Mouse (Mus musculus) mature B cell (primary cell): ENCODE data around the gene Pus3.

Source experiments
- in situ Hi-C: fragments of 300-500 bp; cut with MboI; formaldehyde crosslinking; loops from 2 replicates; pipeline ENCODE4 v1.14.3; 2019

Pus3 gene

DNA sequence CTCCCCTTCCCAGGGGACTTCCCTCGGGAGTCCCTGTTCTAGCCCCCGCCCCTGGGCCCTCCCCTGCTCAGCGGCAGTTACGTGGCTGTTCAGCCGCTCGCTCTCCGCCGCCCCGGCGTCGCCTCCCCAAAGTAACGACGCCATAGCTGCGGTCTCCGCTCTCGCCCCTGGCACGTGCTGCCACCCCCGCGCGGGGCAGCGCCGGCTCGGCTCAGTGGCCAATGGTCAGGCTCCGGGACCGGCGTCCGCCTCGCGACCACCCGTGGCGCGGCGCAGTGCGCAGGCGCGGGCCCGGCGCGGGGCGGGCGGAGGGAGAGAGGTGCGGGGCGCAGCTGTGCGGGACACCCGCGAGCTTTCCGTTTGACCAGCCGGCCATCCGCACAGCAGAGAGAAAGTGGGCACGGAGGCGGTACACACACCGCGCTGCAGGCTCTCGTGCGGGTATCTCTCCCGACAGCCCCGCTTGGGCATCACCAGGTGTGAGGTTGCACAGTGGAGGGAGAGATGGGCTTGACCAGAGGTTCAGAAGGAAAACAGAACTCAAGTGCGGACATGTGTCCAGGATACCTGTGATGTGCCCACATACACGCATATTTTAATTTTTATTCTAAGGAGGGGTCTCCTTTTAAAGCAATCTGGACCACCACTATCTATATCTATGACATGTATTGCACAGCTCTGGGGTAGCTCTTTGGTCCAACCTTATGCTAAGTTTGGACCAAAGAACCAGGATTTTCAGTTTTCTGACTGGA is at the start of gene Pus3, which contains the start of gene Ddx25:
Gene Pus3, plus strand, starts transcription at position 339 of the 752 bp plus-strand sequence.
Gene Ddx25, minus strand, starts transcription at position 272 of the 752 bp plus-strand sequence.
- in situ Hi-C loops = loop anchor here (25.0 kb wide), 1 partner anchor 1179 kb away; the partner anchor contains the start of gene Chek1

DNA sequence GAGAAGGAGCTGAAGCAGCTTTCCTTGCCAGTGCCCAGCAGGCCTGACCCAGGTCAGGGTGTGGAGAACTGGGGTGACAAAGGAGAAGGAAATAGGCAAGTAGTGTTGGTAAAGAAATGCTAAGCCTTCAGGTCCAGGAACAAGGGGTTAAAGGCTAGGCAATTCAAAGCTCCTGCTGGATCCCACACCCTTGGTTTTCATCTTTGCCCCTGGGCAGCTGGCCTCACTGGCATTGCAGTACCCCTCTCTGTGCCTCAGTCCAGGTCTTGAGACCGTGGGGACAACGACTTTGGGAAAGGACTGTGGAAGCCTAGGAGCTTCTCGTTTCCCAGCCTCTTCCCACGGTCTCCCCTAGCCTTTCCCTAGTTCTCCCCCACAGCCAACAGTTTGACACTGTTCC is 44.5 kb upstream of the Pus3 start:
- in situ Hi-C loops = no loop called here

DNA sequence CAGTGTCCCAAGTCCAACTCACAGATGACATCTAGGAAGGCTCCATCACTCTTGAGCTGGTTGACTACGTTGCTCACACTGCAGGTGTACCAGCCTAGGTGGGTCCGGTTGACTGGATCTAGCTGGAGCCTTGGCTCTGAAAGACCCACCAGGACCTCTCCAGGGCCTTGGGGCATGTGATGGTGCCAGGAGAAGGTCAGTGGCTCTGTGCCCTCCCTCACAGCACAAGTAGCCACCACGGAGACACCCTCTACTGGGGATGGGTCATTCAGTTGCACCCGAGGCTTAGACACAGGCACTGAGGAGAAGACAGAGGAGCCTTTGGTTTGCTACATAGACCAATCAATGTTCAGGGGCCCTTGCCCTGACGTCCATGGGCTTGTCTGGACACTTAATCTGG is 42.2 kb upstream of the Pus3 start:
- in situ Hi-C loops = no loop called here

DNA sequence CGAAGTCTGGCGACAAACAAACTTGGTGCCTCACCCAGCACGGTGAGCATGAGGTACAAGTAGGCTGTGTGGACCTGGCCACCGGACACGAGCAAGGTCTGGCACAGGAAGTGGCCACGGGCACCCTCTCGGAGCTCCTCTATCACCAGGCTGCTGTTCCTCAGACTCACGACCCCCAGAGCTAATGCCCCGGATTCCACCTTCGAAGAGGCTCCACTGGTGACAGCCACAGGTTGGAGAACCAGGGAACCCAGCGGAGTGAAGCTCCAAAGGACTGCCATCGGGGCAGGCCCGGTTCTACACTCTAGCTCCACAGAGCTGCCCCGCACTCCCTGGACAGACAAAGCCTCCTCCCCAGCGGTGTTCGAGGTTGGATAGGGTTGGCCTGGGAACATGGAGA is 41.7 kb upstream of the Pus3 start:
- in situ Hi-C loops = no loop called here

DNA sequence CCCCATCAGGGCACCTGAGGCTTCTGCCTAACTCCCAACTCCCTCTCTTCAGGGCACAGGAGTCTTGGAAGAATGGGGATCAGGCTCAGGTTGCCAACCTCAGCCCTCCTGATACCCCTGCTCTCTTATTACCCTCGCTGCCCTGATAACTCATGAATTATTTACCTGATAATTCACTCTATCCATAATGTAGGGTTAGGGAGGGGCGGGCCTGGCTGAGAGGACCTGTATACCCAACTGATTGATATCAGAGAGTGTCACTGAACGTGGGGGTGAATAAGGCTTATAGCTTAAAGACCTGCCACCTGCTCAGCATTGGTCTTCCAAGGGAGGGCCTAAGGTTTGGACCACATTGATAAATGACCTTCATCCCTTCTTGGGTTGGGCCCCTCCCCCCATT is 40.2 kb upstream of the Pus3 start, which contains the start of gene Gm1113:
Gene Gm1113, minus strand, starts transcription at position 101 of the 400 bp plus-strand sequence.
- in situ Hi-C loops = no loop called here

DNA sequence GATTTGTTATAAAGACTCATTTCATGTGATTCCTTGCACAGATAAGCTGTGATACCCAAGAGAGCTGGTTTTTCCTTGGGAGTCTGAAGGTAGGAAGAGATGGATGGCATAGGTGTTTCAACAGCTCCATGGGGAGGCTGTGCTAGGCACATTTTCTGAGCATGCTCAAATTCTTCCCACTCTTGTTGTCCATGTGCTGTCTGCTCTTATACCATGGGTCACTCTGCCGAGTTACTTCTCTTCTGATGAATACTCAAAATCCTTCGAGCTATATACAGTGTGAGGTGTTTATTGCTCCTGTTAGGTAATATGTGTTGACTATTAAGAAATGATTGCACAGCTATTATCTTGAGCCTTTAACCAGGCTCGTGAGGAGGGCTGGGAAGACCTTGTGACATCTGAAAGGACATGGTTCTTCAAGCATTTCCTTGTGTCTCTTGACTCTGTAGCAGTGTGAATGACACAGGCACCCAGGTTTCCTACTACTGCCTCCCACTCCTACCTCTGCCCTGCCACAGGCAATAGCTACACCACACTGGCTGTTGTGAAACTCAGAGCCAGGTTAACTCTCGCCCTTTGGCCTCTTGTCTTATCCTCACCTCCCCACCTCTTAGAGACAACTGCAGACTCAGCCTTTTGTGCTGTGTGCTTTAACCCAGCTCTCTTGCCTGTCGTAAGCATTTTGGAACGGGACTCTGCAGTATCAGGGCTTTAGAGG is 37.6 kb upstream of the Pus3 start:
- in situ Hi-C loops = no loop called here

DNA sequence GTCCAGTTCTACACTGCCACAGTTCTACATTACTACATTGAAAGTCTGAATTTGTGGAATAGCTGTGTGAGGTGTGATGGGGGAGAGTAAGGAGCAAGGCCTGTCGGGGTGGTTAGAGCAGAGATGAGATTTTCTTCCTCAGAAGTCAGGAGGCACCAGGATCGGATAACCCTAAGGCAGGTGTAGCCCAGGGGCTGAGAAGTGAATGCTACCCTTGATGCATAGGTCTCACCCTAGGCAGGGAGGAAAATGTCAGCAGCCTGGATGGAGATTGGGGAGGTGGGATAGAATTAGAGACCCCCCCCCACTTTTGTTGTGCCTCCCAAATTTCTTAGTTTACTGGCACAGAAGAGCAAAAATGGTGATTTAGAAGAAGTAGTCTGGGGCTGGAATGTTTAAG is 36.2 kb upstream of the Pus3 start:
- in situ Hi-C loops = no loop called here

DNA sequence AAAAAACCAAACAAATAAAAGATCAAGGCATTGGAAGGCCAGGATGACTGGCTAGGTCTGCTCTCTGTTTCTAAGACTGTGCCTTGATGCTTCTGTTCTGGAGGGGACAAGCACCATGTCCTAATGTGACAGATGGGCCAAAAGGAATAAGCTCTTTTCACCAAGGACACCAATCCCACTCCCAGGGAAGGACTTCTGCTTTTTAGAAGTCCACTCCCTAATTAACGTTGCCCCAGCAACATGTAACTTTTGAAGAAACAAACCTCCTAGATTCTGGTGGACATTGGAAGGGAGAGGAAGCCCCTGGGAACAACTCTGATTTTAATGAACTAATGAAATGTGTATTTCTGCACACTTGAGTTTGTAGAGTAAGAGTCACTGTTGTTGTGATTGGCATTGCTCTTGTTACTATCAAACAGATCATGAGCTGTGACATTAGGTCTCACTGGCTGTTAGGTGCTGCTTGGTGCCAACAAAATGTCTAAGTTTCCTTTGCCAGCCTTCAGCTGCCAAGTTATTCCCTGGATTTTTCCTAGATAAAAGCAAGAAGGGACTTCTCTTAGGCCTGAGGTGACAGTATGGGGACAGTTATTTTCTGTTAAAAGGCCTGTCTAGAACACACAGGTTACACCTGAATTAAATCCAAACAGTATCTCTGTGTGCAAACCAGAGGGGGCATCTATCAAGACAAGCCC is 35.4 kb upstream of the Pus3 start:
- in situ Hi-C loops = no loop called here

DNA sequence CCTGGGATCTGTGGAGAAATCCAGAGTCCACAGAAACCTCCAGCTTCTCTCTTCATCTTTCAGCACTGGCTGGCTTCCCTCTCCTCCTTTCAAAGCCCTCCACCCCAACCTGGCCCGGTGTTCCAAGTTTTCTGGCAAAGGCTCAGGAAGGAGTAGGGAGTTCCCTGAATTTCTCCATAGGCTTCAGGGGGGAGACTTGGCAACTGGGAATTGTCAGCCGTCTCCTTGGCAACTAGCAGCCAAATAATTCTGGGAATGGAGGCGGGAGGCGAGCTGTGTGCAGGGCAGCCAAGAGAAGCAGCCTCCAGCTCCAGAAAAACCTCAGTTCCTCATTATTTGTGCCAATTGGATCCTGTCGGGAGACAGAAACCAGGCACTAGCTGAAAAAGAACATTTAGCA is 34.9 kb upstream of the Pus3 start:
- in situ Hi-C loops = no loop called here

DNA sequence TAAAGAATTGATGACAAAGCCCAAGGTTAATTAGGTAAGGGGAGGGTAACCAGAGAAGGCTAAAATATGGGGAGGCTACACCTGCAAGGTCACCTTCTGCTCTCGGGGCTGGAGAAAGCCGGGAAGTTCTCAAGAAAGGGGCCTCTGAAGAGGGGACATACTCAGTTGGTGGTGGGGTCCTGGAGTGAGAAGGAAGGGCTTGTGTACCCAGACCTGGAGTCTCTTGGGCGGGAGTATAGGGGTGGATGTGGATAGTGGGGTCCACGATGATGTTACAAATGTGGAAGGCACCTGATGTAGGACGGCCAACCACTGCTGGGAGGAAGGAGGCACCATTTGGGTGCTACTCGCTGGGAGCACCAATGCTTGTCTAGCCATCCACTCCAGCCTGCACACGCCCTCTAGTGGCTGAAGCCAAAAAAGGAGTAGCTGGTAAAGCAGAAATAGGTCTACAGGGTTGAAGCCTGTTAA is 34.4 kb upstream of the Pus3 start:
- in situ Hi-C loops = no loop called here

DNA sequence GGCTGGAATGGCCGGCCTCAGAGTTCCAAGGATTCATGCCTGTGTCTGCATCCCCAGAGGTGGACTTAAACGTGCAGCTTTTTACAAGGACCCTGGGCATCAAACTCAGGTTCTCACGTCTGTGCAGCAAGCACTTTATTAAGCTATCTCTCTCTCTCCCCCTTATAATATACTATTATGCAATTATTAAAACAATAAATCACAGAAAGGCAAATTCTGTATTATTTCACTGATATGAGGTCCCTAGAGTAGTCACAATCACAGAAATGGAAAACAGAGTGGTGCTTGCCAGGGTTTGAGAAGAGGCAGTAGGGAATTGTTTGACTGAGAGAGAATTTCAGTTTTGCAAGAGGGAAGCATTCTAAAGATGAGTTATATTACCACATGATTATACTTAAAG is 29.3 kb upstream of the Pus3 start:
- in situ Hi-C loops = no loop called here

DNA sequence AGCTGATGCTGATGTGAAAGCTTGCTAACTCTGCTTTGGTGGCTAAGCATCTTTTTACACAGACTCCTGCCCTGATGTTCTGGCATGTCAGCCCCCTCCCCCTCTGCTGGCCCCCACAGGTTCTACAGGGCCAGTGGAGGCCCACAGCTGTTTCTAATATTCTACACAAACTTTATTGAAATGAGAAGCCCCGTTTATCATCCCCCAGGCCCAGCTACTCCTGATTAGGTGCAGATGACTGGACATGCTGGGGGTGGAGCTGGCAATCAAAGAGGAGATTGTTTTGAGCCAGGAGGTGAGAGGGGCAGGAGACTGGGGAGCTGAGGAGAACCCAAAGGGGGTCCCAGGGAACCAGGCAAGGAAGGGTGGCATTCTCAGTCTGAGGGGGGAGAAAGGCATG is 28.6 kb upstream of the Pus3 start:
- in situ Hi-C loops = no loop called here

DNA sequence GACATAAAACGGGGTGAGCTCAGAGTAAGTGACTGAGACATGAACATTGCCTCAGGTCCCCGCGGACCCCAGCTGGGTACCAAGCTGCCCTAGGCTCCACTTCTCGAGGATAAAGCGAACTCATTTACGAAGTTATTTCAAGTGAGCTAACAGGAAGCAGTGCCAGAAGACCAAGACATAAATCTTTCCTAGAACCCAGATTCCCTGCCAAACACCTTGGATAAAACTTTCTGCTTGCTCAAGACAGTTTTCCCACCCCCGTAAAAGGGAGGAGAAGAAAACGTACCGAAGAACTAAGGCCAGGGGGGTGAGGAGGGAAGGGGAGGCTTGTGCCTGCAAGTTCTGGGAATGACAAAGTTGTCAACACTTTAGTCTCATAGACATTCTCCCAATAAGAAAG is 25.1 kb upstream of the Pus3 start:
- in situ Hi-C loops = no loop called here

DNA sequence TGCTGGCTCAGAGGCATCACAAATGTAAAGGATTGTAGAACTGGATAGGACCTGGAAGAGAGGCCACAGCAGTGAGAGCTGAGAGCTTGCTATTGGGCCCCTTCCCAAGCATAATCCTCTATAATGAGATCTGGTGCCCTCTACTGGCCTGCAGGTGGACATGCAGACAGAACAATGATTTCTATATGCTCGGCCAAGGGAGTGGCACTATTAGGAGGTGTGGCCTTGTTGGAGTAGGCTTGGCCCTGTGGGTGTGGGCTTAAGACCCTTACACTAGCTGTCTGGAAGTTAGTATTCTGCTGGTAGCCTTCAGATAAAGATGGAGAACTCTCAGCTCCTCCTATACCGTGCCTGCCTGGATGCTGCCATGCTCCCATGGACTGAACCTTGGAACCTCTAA is 23.3 kb upstream of the Pus3 start:
- in situ Hi-C loops = no loop called here

DNA sequence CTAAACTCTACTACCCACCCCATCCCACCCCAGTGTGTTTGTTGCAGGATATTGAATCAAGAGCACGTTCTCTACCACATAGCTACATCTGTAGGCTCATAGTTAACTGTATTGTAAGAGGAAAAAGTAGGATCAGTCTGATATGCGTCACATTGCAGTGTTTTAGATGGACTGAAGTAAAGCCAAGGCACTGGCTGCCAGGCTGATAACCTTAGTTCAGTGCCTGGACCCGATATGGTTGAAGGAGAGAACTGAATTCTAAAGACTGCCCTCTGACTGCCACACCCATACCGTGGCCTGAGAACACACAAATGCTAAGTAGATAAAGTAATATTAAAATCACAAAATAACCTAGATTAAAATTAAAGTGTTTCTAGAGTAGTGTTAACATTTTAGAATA is 22.5 kb upstream of the Pus3 start:
- in situ Hi-C loops = no loop called here

DNA sequence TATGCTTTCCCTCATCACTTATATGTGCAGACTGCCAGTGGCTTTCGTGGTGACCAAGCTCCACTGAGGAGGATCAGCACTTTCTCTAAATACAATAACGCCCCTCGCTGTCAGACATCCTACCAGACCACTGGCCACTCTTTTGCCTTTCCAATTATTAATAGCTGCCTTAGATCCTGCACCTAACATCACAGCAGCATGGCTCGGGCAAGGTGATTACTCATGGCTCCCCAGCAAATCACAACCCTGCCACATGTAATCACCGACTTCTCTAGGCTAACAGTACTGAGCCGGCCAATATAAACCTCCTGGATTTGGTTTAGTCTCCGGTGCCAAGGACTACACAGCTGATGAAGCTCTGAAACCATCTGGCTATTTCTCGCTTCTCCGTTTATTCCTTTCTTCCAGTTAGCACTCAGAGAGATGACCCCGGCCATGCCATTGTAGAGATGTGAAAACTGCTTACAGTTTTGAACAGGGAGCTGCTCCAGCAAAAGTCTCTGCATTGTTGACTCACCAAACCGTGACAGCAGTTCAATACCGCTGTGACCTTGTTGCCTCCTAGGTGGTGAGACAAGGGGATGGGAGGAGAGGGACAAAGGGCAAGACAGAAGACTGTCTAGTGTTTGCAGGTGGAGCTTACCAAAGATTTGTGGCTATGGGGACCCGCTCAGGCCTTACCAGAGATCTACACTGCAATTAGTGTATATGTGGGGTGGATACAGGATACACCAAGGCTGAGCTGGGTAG is 19.2 kb upstream of the Pus3 start:
- in situ Hi-C loops = no loop called here

DNA sequence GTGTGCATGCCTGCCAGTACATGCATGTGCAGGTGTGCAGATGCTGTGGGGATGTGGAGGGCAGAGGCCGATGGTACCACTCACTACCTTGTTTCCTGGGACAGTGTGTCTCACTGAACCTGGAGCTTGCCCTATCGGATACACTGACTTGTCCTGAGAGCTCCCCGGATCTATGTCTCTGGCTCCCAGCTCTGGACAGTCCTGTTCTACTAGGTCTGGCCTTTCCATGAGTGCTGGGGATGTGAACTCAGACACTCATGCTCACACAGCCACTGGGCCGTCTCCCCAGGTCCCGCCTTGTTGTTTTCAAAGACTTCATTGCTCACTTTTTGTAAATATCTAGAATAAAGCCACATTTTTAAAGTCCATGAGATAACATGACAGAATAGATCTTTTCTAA is 17.4 kb upstream of the Pus3 start:
- in situ Hi-C loops = loop anchor here (5.0 kb wide), 1 partner anchor 259 kb away; no protein-coding TSS in a partner anchor

DNA sequence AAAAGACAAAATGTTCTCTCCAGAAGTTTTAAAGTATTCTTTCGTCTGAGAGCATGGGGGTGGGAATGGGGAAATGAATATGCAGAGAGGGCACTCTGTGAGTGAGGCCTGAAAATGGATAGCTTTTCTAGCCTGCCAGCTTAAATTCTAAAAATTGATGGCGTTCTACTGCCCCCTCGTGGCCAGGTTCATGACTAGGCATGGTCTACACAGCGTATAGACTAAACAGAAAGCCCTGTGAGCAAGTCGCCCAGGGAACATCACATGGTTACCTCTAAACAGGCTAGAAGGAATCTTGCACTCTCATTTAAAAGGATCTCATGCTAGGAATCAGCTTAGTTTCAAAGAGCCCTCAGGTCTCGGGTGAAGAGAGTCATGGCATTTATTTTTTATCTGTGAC is 16.9 kb upstream of the Pus3 start:
- in situ Hi-C loops = loop anchor here (5.0 kb wide), 1 partner anchor 259 kb away; no protein-coding TSS in a partner anchor

DNA sequence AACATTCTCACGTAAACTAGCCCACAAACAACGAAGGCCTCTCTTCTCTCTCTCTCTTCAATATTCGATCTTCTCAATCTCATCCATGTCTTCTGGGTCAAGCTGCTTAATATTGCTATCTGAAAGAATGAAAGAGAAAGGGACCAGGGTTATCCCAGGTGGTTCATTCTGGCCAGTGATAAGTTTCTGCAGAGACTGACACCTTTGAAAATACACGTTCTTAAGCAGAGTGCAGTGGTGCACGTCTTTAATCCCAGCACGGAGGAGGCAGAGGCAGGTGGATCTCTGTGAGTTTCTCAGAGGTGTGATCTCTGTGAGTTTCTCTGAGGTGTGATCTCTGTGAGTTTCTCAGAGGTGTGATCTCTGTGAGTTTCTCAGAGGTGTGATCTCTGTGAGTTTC is 16.5 kb upstream of the Pus3 start:
- in situ Hi-C loops = loop anchor here (5.0 kb wide), 1 partner anchor 260 kb away; no protein-coding TSS in a partner anchor

DNA sequence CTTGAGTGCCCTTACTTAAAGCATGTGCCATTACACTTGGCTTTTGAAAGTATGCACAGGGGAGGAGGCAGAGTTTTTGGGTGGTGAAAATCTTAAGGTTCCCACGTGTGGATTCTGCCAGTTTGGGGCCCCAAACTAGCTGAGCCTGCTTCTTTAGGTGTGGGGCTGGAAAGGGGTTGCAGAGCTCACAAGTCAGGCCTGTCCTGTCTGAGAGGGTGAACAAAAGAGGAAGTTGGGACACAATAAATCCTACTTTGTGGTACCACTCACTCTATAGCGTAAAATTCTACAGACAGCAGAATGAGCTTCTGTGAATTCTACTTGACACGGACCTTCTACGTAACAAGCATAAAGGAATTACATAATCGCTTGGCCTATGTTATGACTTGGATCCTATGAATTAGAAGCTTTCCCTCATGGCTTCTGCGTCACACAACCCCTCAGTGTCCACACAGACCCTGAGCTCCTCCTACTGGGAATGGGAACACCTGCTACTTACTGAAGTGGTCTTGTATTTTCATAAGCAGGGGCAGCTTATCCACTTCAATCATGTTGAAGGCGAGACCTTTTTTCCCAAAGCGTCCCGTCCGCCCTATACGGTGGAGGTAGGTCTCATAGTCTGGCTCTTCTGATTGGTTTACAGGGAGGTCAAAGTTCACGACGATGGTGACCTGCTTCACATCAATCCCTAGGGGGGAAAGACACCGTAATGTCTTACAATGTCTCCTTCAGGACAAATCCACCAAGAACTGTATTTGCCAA is 15.1 kb upstream of the Pus3 start:
- in situ Hi-C loops = loop anchor here (5.0 kb wide), 1 partner anchor 261 kb away; no protein-coding TSS in a partner anchor

DNA sequence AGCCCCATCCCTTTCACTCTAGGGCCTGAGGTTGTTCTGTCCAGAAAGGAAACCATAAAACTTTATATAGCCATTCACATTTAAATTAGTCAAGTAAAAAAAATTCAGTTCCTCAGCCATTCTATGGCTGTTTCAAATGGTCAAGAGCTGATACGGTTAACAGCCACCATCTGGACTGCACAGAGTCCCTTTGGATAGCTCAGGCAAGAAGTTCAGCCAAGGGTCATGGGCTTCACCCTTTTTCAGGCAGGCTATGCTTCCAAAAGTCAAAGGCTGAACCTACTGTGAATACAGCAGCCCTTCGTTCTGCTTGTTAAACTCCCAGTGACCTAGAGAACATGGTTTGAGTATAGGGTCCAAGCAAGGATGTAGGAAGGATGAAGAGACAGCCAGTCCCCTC is 13.7 kb upstream of the Pus3 start:
- in situ Hi-C loops = loop anchor here (5.0 kb wide), 1 partner anchor 262 kb away; no protein-coding TSS in a partner anchor
